Mouse (Mus musculus) limb, embryonic 13.5 days (tissue): ENCODE measurements around the gene 4930572O03Rik. TPM values are rescaled to one million over a fixed set of nuclear protein-coding genes. Genes with fewer than 3 reads are reported as not detected.
A peak's percentile ranks its signal among the peaks of the same experiment; 100 is the strongest.
"Not testable (repeated sequence)": the region's sequence is repeated elsewhere in the genome, so short reads cannot be mapped to it uniquely, and the experiment has no call there.

Experiments
- ATAC-seq: fragments of 200-750 bp; cut with Nextera tagmentation; 2 replicates; pipeline ENCODE4 v1.8.0; 2017; ENCODE audit warnings: low read depth, moderate number of reproducible peaks, moderate TSS enrichment; ENCODE audit not compliant: low FRiP score
- H3K27ac ChIP-seq: fragments of 300-500 bp; sonication (generic); 2 replicates; pipeline ENCODE4 v1.5.1; 2015; ENCODE audit warnings: inconsistent platforms, mild to moderate bottlenecking, moderate library complexity
- H3K27me3 ChIP-seq: fragments of 300-500 bp; sonication (generic); 2 replicates; pipeline ENCODE4 v1.6.1; 2015; ENCODE audit warnings: mild to moderate bottlenecking, inconsistent platforms
- H3K36me3 ChIP-seq: fragments of 300-500 bp; sonication (generic); 2 replicates; pipeline ENCODE4 v1.6.1; 2015; ENCODE audit warnings: inconsistent platforms, mild to moderate bottlenecking, moderate library complexity
- H3K4me1 ChIP-seq: fragments of 300-500 bp; sonication (generic); 2 replicates; pipeline ENCODE4 v1.6.1; 2015; ENCODE audit warnings: inconsistent platforms
- H3K4me2 ChIP-seq: fragments of 300-500 bp; sonication (generic); replicated peaks from 2 replicates; pipeline ENCODE4 v1.6.1; 2015; ENCODE audit warnings: inconsistent platforms, mild to moderate bottlenecking, moderate library complexity
- H3K4me3 ChIP-seq: fragments of 300-500 bp; sonication (generic); 2 replicates; pipeline ENCODE4 v1.5.1; 2015; ENCODE audit warnings: moderate library complexity, mild to moderate bottlenecking, inconsistent platforms
- H3K9ac ChIP-seq: fragments of 300-500 bp; sonication (generic); 2 replicates; pipeline ENCODE4 v1.6.1; 2015; ENCODE audit warnings: mild to moderate bottlenecking, inconsistent platforms
- H3K9me3 ChIP-seq: fragments of 300-500 bp; sonication (generic); 2 replicates; pipeline ENCODE4 v1.6.1; 2016; ENCODE audit warnings: inconsistent platforms
- WGBS: fragments of 180-500 bp; shearing (Covaris S2); methylation state at CpG from one replicate; pipeline ENCODE4 v1.1.7; 2015; 5-methylcytosine and 5-hydroxymethylcytosine counted together
- polyA plus RNA-seq: library from polyadenylated mRNA; unstranded; fragments of >200 nt; fragmentation: Nextera tagmentation; extraction: Ambion mirVana; gene quantifications from 2 replicates; pipeline ENCODE4 v1.2.1, GENCODE M21; 2015

Gene 4930572O03Rik
- polyA plus RNA-seq, result not detected in 2 replicates

- not testable (repeated sequence) for H3K9ac ChIP-seq, H3K4me3 ChIP-seq, H3K4me2 ChIP-seq, H3K36me3 ChIP-seq, ATAC-seq, H3K27me3 ChIP-seq, H3K27ac ChIP-seq, H3K4me1 ChIP-seq
- WGBS, result 72% methylated on average over 1 of the region's 1 CpGs
- peaks cover 13% of the 10 kb centered on the region for H3K9me3 ChIP-seq
Observed at GRCm38 (mm10) chr5:15656959-15657358, at the start of gene 4930572O03Rik. 4930572O03Rik (minus strand) TSS chr5:15657059.

- not testable (repeated sequence) for ATAC-seq, H3K27me3 ChIP-seq
Observed at GRCm38 (mm10) chr5:15702891-15703290, 46.0 kb upstream of the 4930572O03Rik start.

DNA sequence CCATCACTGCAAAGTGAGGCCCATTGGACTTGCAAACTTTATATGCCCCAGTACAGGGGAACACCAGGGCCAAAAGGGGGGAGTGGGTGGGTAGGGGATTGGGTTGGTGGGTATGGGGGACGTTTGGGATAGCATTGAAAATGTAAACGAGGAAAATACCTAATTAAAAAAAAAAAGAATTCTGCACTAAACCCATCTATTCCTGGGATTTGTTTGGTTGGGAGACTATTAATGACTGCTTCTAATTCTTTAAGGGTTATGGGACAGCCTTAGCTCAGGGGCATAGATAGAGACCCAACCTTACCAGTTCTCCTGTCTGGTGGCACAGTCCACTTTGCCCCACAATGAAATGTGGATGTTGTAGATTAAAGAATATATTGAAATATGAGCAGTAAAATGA, 40.9 kb upstream of the 4930572O03Rik start:
- not testable (repeated sequence) for H3K27ac ChIP-seq, H3K9ac ChIP-seq, H3K4me3 ChIP-seq, H3K27me3 ChIP-seq, H3K4me2 ChIP-seq, H3K4me1 ChIP-seq, H3K9me3 ChIP-seq, H3K36me3 ChIP-seq
- peak; percentile 57; the same call in 1 of the 2 replicates for ATAC-seq
- 39% methylated on average over 2 of the region's 2 CpGs for WGBS

More at GRCm38 (mm10) chr5:15702891-15703290, 46.0 kb upstream of the 4930572O03Rik start:
- H3K4me3 ChIP-seq, H3K9ac ChIP-seq, H3K4me2 ChIP-seq, H3K9me3 ChIP-seq, H3K36me3 ChIP-seq, H3K27ac ChIP-seq, H3K4me1 ChIP-seq: not testable (repeated sequence)
- 24% methylated on average over 5 of the region's 5 CpGs for WGBS

DNA sequence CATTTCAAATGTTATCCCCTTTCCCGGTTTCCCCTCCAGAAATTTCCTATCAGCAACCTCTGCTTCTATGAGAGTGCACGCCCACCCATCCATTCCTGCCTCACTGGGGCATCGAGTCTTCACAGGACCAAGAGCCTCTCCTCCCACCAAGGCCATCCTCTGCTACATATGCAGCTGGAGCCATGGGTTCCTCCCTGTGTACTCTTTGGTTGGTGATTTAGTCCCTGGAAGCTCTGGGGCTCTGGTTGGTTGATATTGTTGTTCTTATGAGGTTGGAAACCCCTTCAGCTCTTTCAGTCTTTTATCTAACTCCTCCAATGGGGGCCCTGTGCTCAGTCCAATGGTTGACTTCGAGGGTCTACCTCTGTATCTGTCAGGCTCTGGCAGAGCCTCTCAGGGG, 35.0 kb upstream of the 4930572O03Rik start:
- not testable (repeated sequence) for H3K27me3 ChIP-seq, ATAC-seq, H3K4me3 ChIP-seq, H3K4me2 ChIP-seq, H3K9ac ChIP-seq, H3K27ac ChIP-seq, H3K4me1 ChIP-seq, H3K36me3 ChIP-seq
- 87% methylated on average over 4 of the region's 4 CpGs for WGBS
- peaks cover 20% of the 10 kb centered on the region for H3K9me3 ChIP-seq

DNA sequence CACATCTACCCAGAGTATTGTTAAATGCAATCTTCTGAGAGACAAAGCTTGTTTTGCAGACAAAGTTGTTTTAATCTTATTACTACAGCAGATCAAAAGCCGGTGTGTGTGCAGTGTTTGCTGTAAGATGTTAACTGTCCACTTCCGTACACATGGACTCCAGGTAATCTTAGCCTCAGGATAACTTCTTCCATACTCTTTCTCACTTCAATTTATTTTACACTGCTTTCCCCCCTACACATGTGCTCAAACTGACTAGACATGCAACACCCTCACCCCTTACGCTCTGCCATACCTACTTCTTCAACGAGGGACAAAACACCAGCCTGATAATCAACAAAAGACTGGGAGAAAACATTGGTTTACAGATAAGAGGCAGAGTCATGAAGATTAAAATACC, 34.0 kb upstream of the 4930572O03Rik start:
- H3K36me3 ChIP-seq, H3K27me3 ChIP-seq, H3K4me3 ChIP-seq, H3K4me1 ChIP-seq, H3K4me2 ChIP-seq, H3K9ac ChIP-seq, H3K27ac ChIP-seq: not testable (repeated sequence)
- 78% methylated on average over 4 of the region's 4 CpGs for WGBS
- 0 out of 2 replicates have a peak, but pooled peaks have one; percentile 10 for ATAC-seq
- peaks cover 23% of the 10 kb centered on the region for H3K9me3 ChIP-seq

GRCm38 (mm10) chr5:15689659-15690213, 32.9 kb upstream of the 4930572O03Rik start:
- 72% methylated on average over 6 of the region's 6 CpGs for WGBS
- H3K4me2 ChIP-seq, H3K36me3 ChIP-seq, H3K27ac ChIP-seq, H3K9ac ChIP-seq, H3K4me1 ChIP-seq, H3K27me3 ChIP-seq, H3K4me3 ChIP-seq: not testable (repeated sequence)
- peaks cover 23% of the 10 kb centered on the region for H3K9me3 ChIP-seq
- ATAC-seq, result peak; percentile 81

GRCm38 (mm10) chr5:15688874-15689658, 32.2 kb upstream of the 4930572O03Rik start:
- not testable (repeated sequence) for H3K36me3 ChIP-seq, H3K4me1 ChIP-seq, H3K9ac ChIP-seq, H3K4me2 ChIP-seq, H3K4me3 ChIP-seq, H3K27me3 ChIP-seq, H3K27ac ChIP-seq
- peaks cover 23% of the 10 kb centered on the region for H3K9me3 ChIP-seq
- 66% methylated on average over 4 of the region's 4 CpGs for WGBS
- peak; percentile 81 for ATAC-seq

- H3K27ac ChIP-seq, H3K4me1 ChIP-seq, H3K36me3 ChIP-seq, H3K4me3 ChIP-seq, H3K9ac ChIP-seq, H3K4me2 ChIP-seq, H3K27me3 ChIP-seq: not testable (repeated sequence)
- H3K9me3 ChIP-seq, result peaks cover 14% of the 10 kb centered on the region
- 78% methylated on average over 8 of the region's 10 CpGs for WGBS
- ATAC-seq, result peak; percentile 75
Observed at GRCm38 (mm10) chr5:15681301-15682035, 24.6 kb upstream of the 4930572O03Rik start.

GRCm38 (mm10) chr5:15679980-15680949, 23.4 kb upstream of the 4930572O03Rik start:
- peak; percentile 81 for ATAC-seq
- H3K27me3 ChIP-seq, H3K27ac ChIP-seq, H3K4me3 ChIP-seq, H3K4me2 ChIP-seq, H3K4me1 ChIP-seq, H3K36me3 ChIP-seq, H3K9ac ChIP-seq: not testable (repeated sequence)
- WGBS, result 67% methylated on average over 13 of the region's 13 CpGs
- H3K9me3 ChIP-seq, result peaks cover 14% of the 10 kb centered on the region

GRCm38 (mm10) chr5:15678907-15679306, 22.0 kb upstream of the 4930572O03Rik start:
- peaks cover 17% of the 10 kb centered on the region for H3K9me3 ChIP-seq
- not testable (repeated sequence) for ATAC-seq, H3K4me1 ChIP-seq, H3K9ac ChIP-seq, H3K27ac ChIP-seq, H3K4me3 ChIP-seq, H3K36me3 ChIP-seq, H3K4me2 ChIP-seq, H3K27me3 ChIP-seq
- WGBS, result 62% methylated on average over 2 of the region's 2 CpGs

DNA sequence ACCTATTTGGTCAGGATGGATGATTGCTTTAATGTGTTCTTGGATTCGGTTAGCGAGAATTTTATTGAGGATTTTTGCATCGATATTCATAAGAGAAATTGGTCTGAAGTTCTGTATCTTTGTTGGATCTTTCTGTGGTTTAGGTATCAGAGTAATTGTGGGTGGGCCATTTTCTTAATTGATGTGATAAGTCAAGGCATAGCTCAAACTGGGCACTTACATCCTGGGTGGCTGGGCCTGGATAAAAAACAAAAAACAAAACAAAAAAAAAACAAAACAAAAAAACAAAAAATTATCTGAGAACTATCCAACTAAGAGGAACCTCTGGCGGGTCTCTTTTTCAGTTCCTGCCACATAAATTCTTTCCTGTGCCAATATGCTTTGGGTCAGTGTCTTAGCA, 20.9 kb upstream of the 4930572O03Rik start:
- ATAC-seq, result peak; percentile 71; the same call in 1 of the 2 replicates
- peaks cover 24% of the 10 kb centered on the region for H3K9me3 ChIP-seq
- not testable (repeated sequence) for H3K9ac ChIP-seq, H3K27ac ChIP-seq, H3K4me1 ChIP-seq, H3K4me2 ChIP-seq, H3K36me3 ChIP-seq, H3K27me3 ChIP-seq, H3K4me3 ChIP-seq
- WGBS, result 90% methylated on average over 4 of the region's 4 CpGs
